Mouse (Mus musculus) heart, postnatal 0 days (tissue): ENCODE data around the gene Tff3.

ENCODE experiments used
- CTCF ChIP-seq: IDR thresholded peaks from 2 replicates; pipeline ENCODE4 v1.5.1; 2016; ENCODE audit warnings: antibody characterized with exemption, control low read depth, low read depth
- EP300 ChIP-seq: IDR thresholded peaks from 2 replicates; pipeline ENCODE4 v1.6.1; 2016; ENCODE audit warnings: antibody characterized with exemption, low read depth

DNA sequence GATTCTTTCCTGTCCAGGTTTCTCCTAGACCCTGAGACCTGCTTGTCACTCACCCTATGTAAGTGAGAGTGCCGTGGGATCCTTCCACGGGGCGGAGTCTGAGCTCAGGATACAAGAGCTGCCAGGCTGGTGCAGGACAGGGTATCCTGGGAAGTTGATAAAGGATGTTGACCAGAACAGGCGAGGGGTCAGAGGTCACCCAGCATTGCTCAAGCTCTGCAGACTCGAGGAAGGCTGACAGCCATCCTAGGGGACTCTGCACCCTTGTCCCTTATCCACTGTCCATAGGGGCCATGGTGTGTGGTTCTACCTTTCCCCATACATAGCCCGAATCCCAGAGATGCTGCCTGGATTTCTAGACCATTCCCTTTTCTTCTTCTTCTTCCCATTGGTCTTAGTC lies 13.4 kb downstream of the Tff3 start:
- no peak for TF ChIP-seq CTCF
- no peak for TF ChIP-seq EP300
